Mouse (Mus musculus) lung, adult 2 months (tissue): Measurements from ENCODE around the gene Maml2. TPM values are rescaled to one million over a fixed set of nuclear protein-coding genes. Genes with fewer than 3 reads are reported as not detected.

Experiments
- DNase-seq: peaks from one replicate; pipeline ENCODE4 v3.0.0; 2022
- H3K4me1 ChIP-seq: fragments of 200-500 bp; 2 replicates; pipeline ENCODE4 v1.6.1; 2011; ENCODE audit warnings: low read length; ENCODE audit not compliant: control insufficient read depth, insufficient read depth
- H3K4me3 ChIP-seq: fragments of 200-500 bp; replicated peaks from 2 replicates; pipeline ENCODE3; 2011; ENCODE audit warnings: low read depth, mild to moderate bottlenecking, control low read depth, low read length; ENCODE audit errors: extremely low read depth
- CTCF ChIP-seq: fragments of 200-500 bp; IDR thresholded peaks from 2 replicates; pipeline ENCODE4 v1.5.1; 2011; ENCODE audit warnings: mild to moderate bottlenecking, low read length, control low read depth; ENCODE audit not compliant: insufficient read depth
- POLR2A ChIP-seq: fragments of 200-500 bp; IDR thresholded peaks from 2 replicates; pipeline ENCODE4 v1.6.1; 2011; ENCODE audit warnings: low read depth, mild to moderate bottlenecking, control low read depth, low read length, borderline replicate concordance; ENCODE audit errors: extremely low read depth
- WGBS: fragments of 180-500 bp; shearing (Covaris S2); methylation state at CpG from one replicate; pipeline ENCODE4 v1.1.7; 2018; 5-methylcytosine and 5-hydroxymethylcytosine counted together
- polyA plus RNA-seq: library from polyadenylated mRNA; depleted of rRNA; stranded (reverse); fragments of >200 nt; gene quantifications from 2 replicates; pipeline ENCODE4 v1.2.3, GENCODE M21; 2012

The Maml2 gene
- polyA plus RNA-seq, 1 experiment: 17.1 TPM

GRCm38 (mm10) chr9:13566154-13566885 lies 268.6 kb downstream of the Maml2 start:
- 90% methylated on average over 5 of the region's 5 CpGs for WGBS
- no peak for DNase-seq

GRCm38 (mm10) chr9:13569023-13569422 lies 271.3 kb downstream of the Maml2 start:
- TF ChIP-seq POLR2A: no peak
- TF ChIP-seq CTCF: no peak
- Histone ChIP-seq H3K4me1 (peaks cover 10% of the 10 kb centered on the region), H3K4me3 (no peak overlapping the region)
- no peak for DNase-seq
- 96% methylated on average over 4 of the region's 4 CpGs for WGBS

More at GRCm38 (mm10) chr9:13566154-13566885, 268.6 kb downstream of the Maml2 start:
- no peak for TF ChIP-seq POLR2A
- no peak for TF ChIP-seq CTCF
- Histone ChIP-seq H3K4me1 (peaks cover 9% of the 10 kb centered on the region), H3K4me3 (no peak overlapping the region)

GRCm38 (mm10) chr9:13572847-13573246 lies 275.1 kb downstream of the Maml2 start:
- no peak for TF ChIP-seq POLR2A
- no peak for TF ChIP-seq CTCF
- H3K4me3 ChIP-seq: no peak overlapping the region
- H3K4me1 ChIP-seq: peaks cover 15% of the 10 kb centered on the region
- no peak for DNase-seq
- 98% methylated on average over 3 of the region's 3 CpGs for WGBS

- TF ChIP-seq CTCF (no peak), POLR2A (no peak)
- WGBS: 33% methylated on average over 5 of the region's 5 CpGs
- Histone ChIP-seq H3K4me3 (no peak overlapping the region), H3K4me1 (peaks cover 15% of the 10 kb centered on the region)
- no peak for DNase-seq
These were observed 276.3 kb downstream of the Maml2 start for GRCm38 (mm10) chr9:13574059-13574458.

GRCm38 (mm10) chr9:13574913-13575312 lies 277.2 kb downstream of the Maml2 start:
- 34% methylated on average over 2 of the region's 2 CpGs for WGBS
- peaks cover 15% of the 10 kb centered on the region for H3K4me1 ChIP-seq
- no peak for TF ChIP-seq CTCF
- no peak for TF ChIP-seq POLR2A
- no peak for DNase-seq
- no peak overlapping the region for H3K4me3 ChIP-seq

- peaks cover 15% of the 10 kb centered on the region for H3K4me1 ChIP-seq
- DNase-seq: no peak
- no peak overlapping the region for H3K4me3 ChIP-seq
- no peak for TF ChIP-seq POLR2A
- no peak for TF ChIP-seq CTCF
- WGBS: 89% methylated on average over 1 of the region's 1 CpGs
These were observed 279.4 kb downstream of the Maml2 start for GRCm38 (mm10) chr9:13577150-13577549.

- Histone ChIP-seq H3K4me1 (peaks cover 12% of the 10 kb centered on the region), H3K4me3 (no peak overlapping the region)
- TF ChIP-seq CTCF (no peak), POLR2A (no peak)
- DNase-seq: no peak
- 58% methylated on average over 5 of the region's 5 CpGs for whole genome bisulfite sequencing
These were observed 283.4 kb downstream of the Maml2 start for GRCm38 (mm10) chr9:13581184-13581583.

GRCm38 (mm10) chr9:13583952-13584351 lies 286.2 kb downstream of the Maml2 start:
- TF ChIP-seq CTCF (no peak), POLR2A (no peak)
- no peak overlapping the region for H3K4me3 ChIP-seq
- WGBS: 29% methylated on average over 5 of the region's 5 CpGs
- peaks cover 23% of the 10 kb centered on the region for H3K4me1 ChIP-seq
- DNase-seq: no peak

GRCm38 (mm10) chr9:13584435-13584834 lies 286.7 kb downstream of the Maml2 start:
- 69% methylated on average over 3 of the region's 3 CpGs for WGBS
- DNase-seq: no peak
- Histone ChIP-seq H3K4me1 (peaks cover 23% of the 10 kb centered on the region), H3K4me3 (no peak overlapping the region)
- TF ChIP-seq CTCF: no peak
- no peak for TF ChIP-seq POLR2A

- peak; percentile 27 for DNase-seq
- TF ChIP-seq CTCF (no peak), POLR2A (no peak)
- 23% methylated on average over 9 of the region's 9 CpGs for WGBS
These were observed 289.6 kb downstream of the Maml2 start for GRCm38 (mm10) chr9:13587085-13587933.

GRCm38 (mm10) chr9:13588786-13589185 lies 291.0 kb downstream of the Maml2 start:
- Histone ChIP-seq H3K4me3 (no peak overlapping the region), H3K4me1 (peaks cover 23% of the 10 kb centered on the region)
- no peak for DNase-seq
- WGBS: 97% methylated on average over 1 of the region's 1 CpGs
- TF ChIP-seq POLR2A: no peak
- no peak for TF ChIP-seq CTCF

More at GRCm38 (mm10) chr9:13587085-13587933, 289.6 kb downstream of the Maml2 start:
- H3K4me3 ChIP-seq: no peak overlapping the region
- peaks cover 24% of the 10 kb centered on the region for H3K4me1 ChIP-seq
